Mouse (Mus musculus) midbrain, embryonic 16.5 days (tissue): ENCODE measurements around the gene Tsen34. TPM values are rescaled to one million over a fixed set of nuclear protein-coding genes. Genes with fewer than 3 reads are reported as not detected.
"Not testable (repeated sequence)": the region's sequence is repeated elsewhere in the genome, so short reads cannot be mapped to it uniquely, and the experiment has no call there.

ENCODE experiments used
- ATAC-seq: fragments of 200-750 bp; cut with Nextera tagmentation; 2 replicates; pipeline ENCODE4 v1.8.0; 2017; ENCODE audit warnings: moderate TSS enrichment
- H3K27ac ChIP-seq: fragments of 300-500 bp; sonication (generic); 2 replicates; pipeline ENCODE4 v1.5.1; 2014; ENCODE audit warnings: mild to moderate bottlenecking, low read length, mixed read lengths
- H3K27me3 ChIP-seq: fragments of 300-500 bp; sonication (generic); 2 replicates; pipeline ENCODE4 v1.6.1; 2014; ENCODE audit warnings: low read depth, low read length, mixed read lengths; ENCODE audit not compliant: control insufficient read depth, insufficient read depth
- H3K36me3 ChIP-seq: fragments of 300-500 bp; sonication (generic); 2 replicates; pipeline ENCODE4 v1.6.1; 2014; ENCODE audit warnings: mild to moderate bottlenecking, low read length, moderate library complexity, mixed read lengths; ENCODE audit not compliant: control insufficient read depth, insufficient read depth
- H3K4me1 ChIP-seq: fragments of 300-500 bp; sonication (generic); 2 replicates; pipeline ENCODE4 v1.6.1; 2014; ENCODE audit warnings: mild to moderate bottlenecking, low read length, mixed read lengths; ENCODE audit not compliant: control insufficient read depth, insufficient read depth
- H3K4me2 ChIP-seq: fragments of 300-500 bp; sonication (generic); 2 replicates; pipeline ENCODE4 v1.6.1; 2014; ENCODE audit warnings: mild to moderate bottlenecking, low read length, mixed read lengths
- H3K4me3 ChIP-seq: fragments of 300-500 bp; sonication (generic); 2 replicates; pipeline ENCODE4 v1.5.1; 2014; ENCODE audit warnings: low read depth, mild to moderate bottlenecking, low read length, moderate library complexity, mixed read lengths
- H3K9ac ChIP-seq: fragments of 300-500 bp; sonication (generic); 2 replicates; pipeline ENCODE4 v1.6.1; 2014; ENCODE audit warnings: low read depth, low read length, mixed read lengths
- H3K9me3 ChIP-seq: fragments of 300-500 bp; sonication (generic); replicated peaks from 2 replicates; pipeline ENCODE4 v1.6.1; 2014; ENCODE audit warnings: mild to moderate bottlenecking, low read length, mixed read lengths; ENCODE audit not compliant: control insufficient read depth, poor library complexity, severe bottlenecking
- WGBS: fragments of 180-500 bp; shearing (Covaris S2); extraction: QIAGEN DNeasy Blood & Tissue Kit; methylation state at CpG from one replicate; pipeline ENCODE4 v1.1.7; 2014; 5-methylcytosine and 5-hydroxymethylcytosine counted together
- polyA plus RNA-seq: library from polyadenylated mRNA; unstranded; fragments of >200 nt; fragmentation: Nextera tagmentation; extraction: Ambion mirVana; gene quantifications from 2 replicates; pipeline ENCODE4 v1.2.1, GENCODE M21; 2015

The Tsen34 gene
- polyA plus RNA-seq, 1 experiment from 2014 or later, result 285 TPM

DNA sequence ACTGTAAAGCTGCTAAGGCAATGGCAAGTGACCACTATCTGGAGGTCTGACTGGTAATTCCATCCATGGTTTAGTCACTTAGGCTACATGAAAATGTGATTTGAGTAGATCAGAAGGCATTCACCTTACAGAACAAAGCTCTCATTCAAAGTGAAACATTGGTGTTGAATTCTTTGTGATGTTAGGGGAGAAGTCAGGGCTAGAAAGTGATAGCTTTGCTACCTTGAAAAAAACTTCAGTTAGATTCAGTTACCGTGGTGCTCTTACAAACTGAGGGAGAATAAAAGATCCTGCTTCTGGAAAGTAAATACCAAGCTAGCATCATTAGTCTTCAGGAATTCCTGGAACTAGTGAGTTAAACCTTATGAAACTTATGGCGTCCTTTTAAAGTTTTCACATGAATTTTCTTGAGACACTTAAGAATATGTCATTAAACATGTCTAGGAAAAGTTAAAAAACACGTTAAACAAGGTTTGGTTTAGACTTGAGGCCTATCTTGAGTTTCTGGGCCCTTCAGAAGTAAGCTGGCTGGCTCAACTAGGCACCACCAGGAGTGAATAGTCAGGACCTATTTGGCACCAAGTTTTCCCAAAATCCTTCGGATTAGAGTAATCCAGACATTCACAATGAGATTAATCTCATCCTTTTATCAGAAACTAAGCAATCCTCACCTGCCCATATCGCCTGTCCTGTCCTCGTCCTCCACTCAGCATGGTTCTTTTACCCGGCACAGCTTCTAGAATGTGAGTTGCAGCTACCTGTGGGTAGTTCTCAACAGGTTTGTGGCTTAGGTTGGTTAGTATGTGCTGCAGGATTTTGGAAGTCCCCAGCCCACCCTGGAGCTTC is 15.1 kb downstream of the Tsen34 start:
- H3K27me3 ChIP-seq, result no peaks in the 10 kb centered on the region
- ATAC-seq, result no peak
- H3K9ac ChIP-seq, result no peak overlapping the region
- no peak overlapping the region for H3K27ac ChIP-seq
- H3K4me3 ChIP-seq, result no peak overlapping the region
- H3K4me1 ChIP-seq, result peaks cover 25% of the 10 kb centered on the region
- H3K9me3 ChIP-seq, result no peaks in the 10 kb centered on the region
- WGBS, result 24% methylated on average over 7 of the region's 7 CpGs
- H3K4me2 ChIP-seq, result no peak overlapping the region
- H3K36me3 ChIP-seq, result peaks cover 13% of the 10 kb centered on the region

GRCm38 (mm10) chr7:3708447-3708980 is 15.9 kb downstream of the Tsen34 start:
- H3K36me3 ChIP-seq, result peaks cover 13% of the 10 kb centered on the region
- H3K27me3 ChIP-seq, H3K9ac ChIP-seq, H3K27ac ChIP-seq, ATAC-seq, H3K4me2 ChIP-seq, H3K4me3 ChIP-seq, H3K9me3 ChIP-seq: not testable (repeated sequence)
- H3K4me1 ChIP-seq, result peaks cover 22% of the 10 kb centered on the region
- 36% methylated on average over 5 of the region's 5 CpGs for WGBS

- H3K36me3 ChIP-seq, result peaks cover 13% of the 10 kb centered on the region
- ATAC-seq, result no peak
- no peak overlapping the region for H3K9ac ChIP-seq
- H3K27ac ChIP-seq, result no peak overlapping the region
- no peak overlapping the region for H3K4me2 ChIP-seq
- H3K4me3 ChIP-seq, result no peak overlapping the region
- 77% methylated on average over 1 of the region's 1 CpGs for WGBS
- no peaks in the 10 kb centered on the region for H3K27me3 ChIP-seq
- H3K4me1 ChIP-seq, result peaks cover 22% of the 10 kb centered on the region
- H3K9me3 ChIP-seq, result no peaks in the 10 kb centered on the region
Observed at GRCm38 (mm10) chr7:3709000-3709399, 16.3 kb downstream of the Tsen34 start.

- H3K4me1 ChIP-seq, result no peaks in the 10 kb centered on the region
- no peak overlapping the region for H3K9ac ChIP-seq
- WGBS, result 37% methylated on average over 5 of the region's 5 CpGs
- no peaks in the 10 kb centered on the region for H3K27me3 ChIP-seq
- no peak for ATAC-seq
- no peaks in the 10 kb centered on the region for H3K9me3 ChIP-seq
- no peak overlapping the region for H3K4me3 ChIP-seq
- H3K27ac ChIP-seq, result no peak overlapping the region
- H3K4me2 ChIP-seq, result no peak overlapping the region
- no peaks in the 10 kb centered on the region for H3K36me3 ChIP-seq
Observed at GRCm38 (mm10) chr7:3712264-3712942, 19.7 kb downstream of the Tsen34 start.

DNA sequence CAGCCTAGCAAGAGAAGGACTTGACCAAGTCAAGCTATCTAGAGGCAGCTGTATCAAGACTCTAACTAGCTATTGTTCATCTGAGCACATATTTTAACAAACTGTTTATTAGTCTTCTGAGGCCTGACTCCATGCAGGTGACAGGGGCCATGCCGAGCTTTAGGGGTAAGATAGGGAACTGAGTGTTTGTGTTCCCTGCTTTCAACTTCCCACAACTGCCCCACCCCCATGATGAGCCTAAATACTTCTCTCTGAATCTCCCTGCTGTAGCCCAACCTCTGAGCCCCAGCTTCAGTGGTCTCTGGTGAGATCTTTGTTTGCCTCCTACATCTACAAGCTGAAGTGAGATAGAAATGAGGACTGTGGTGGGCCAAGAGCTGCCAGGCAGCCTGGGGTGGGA is 22.6 kb downstream of the Tsen34 start:
- no peaks in the 10 kb centered on the region for H3K36me3 ChIP-seq
- H3K4me1 ChIP-seq, result no peaks in the 10 kb centered on the region
- H3K4me2 ChIP-seq, result no peak overlapping the region
- no peak overlapping the region for H3K4me3 ChIP-seq
- H3K27me3 ChIP-seq, result no peaks in the 10 kb centered on the region
- H3K9me3 ChIP-seq, result no peaks in the 10 kb centered on the region
- H3K9ac ChIP-seq, result no peak overlapping the region
- WGBS, result 76% methylated on average over 1 of the region's 1 CpGs
- H3K27ac ChIP-seq, result no peak overlapping the region
- no peak for ATAC-seq

- not testable (repeated sequence) for H3K9me3 ChIP-seq, H3K4me2 ChIP-seq, H3K27me3 ChIP-seq, H3K36me3 ChIP-seq, H3K27ac ChIP-seq, H3K4me1 ChIP-seq, H3K9ac ChIP-seq, ATAC-seq, H3K4me3 ChIP-seq
- 78% methylated on average over 1 of the region's 3 CpGs for WGBS
Observed at GRCm38 (mm10) chr7:3720268-3720667, 27.6 kb downstream of the Tsen34 start, which contains the start of gene Pirb. Pirb (minus strand) TSS chr7:3720391.

DNA sequence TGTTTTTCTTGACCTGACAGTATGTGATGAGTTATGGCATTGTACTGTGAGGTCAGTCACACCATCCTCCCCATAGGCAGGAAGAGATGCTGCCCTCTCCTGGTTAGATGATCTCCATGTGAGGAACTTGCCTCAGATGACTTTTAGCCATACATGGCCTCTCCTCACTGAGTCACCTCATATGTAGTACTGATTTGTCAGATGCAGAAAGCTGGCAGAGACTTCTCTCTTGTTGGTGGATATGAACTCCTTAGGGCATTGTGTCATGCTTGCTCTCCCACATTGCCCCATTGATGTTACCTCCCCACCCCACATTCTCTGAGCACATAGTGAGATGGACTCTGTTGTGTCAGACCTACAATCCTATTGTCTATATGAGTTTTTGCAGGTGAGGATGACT is 32.8 kb downstream of the Tsen34 start:
- not testable (repeated sequence) for ATAC-seq, H3K4me3 ChIP-seq, H3K4me1 ChIP-seq, H3K9ac ChIP-seq, H3K27me3 ChIP-seq, H3K27ac ChIP-seq, H3K4me2 ChIP-seq, H3K9me3 ChIP-seq, H3K36me3 ChIP-seq

DNA sequence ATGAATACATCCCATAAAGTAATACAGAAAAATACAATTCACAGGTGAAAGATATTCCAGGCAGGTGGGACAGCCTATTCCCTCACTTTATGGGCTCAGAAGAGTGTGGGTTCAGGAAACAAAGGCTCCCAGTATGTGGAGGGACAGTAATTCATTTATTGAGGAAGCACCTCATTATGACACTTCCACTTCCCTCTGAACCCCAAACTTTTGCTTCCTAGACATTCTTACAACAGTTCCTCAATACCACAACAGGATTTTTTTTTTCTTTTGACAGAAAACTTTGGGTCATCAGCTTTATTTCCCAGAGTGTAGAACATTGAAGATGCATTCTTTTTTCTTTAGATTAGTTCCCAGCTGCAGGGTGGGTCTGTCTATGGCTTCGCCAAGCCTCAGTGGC is 40.0 kb downstream of the Tsen34 start:
- not testable (repeated sequence) for H3K9me3 ChIP-seq, H3K9ac ChIP-seq, ATAC-seq, H3K36me3 ChIP-seq, H3K4me3 ChIP-seq, H3K4me2 ChIP-seq, H3K27ac ChIP-seq, H3K27me3 ChIP-seq, H3K4me1 ChIP-seq
- WGBS, result no CpG with 5 or more reads among the region's 1 CpGs
